Mouse (Mus musculus): ENCODE results near the gene Uck2. TPM values are rescaled to one million over a fixed set of nuclear protein-coding genes. Genes with fewer than 3 reads are reported as not detected.

Uck2 gene
- polyA plus RNA-seq, 1 experiment from 2014 or later = 116 TPM

GRCm38 (mm10) chr1:167240361-167240760 lies 44.8 kb downstream of the Uck2 start:
- no peak for ATAC-seq (ENCODE audit: insufficient read depth, low FRiP score, low TSS enrichment)
- no peak overlapping the region for H3K9ac ChIP-seq (ENCODE audit: low read length)
- no peak overlapping the region for H3K27ac ChIP-seq (ENCODE audit: low read depth, low read length)
- H3K4me2 ChIP-seq (ENCODE audit: low read depth) = no peak overlapping the region
- H3K4me3 ChIP-seq (ENCODE audit: low read depth, low read length) = no peak overlapping the region
- peaks cover under 1% of the 10 kb centered on the region; the same call in 1 of the 2 replicates for H3K36me3 ChIP-seq (ENCODE audit: control insufficient read depth, insufficient read depth, low read length)
- no peaks in the 10 kb centered on the region for H3K27me3 ChIP-seq (ENCODE audit: control insufficient read depth, insufficient read depth, low read length)
- peak; percentile 43 for DNase-seq (ENCODE audit: low spot score)
- H3K9me3 ChIP-seq (ENCODE audit: control insufficient read depth, low read length) = no peaks in the 10 kb centered on the region
- 13% methylated on average over 5 of the region's 5 CpGs for WGBS
- H3K4me1 ChIP-seq (ENCODE audit: control insufficient read depth, insufficient read depth, low read length) = peaks cover 33% of the 10 kb centered on the region

- Histone ChIP-seq H3K27ac (ENCODE audit: low read depth, low read length) (no peak overlapping the region), H3K36me3 (ENCODE audit: control insufficient read depth, insufficient read depth, low read length) (peaks cover 4% of the 10 kb centered on the region; the same call in 1 of the 2 replicates), H3K9ac (ENCODE audit: low read length) (no peak overlapping the region), H3K27me3 (ENCODE audit: control insufficient read depth, insufficient read depth, low read length) (no peaks in the 10 kb centered on the region), H3K4me2 (ENCODE audit: low read depth) (no peak overlapping the region), H3K4me1 (ENCODE audit: control insufficient read depth, insufficient read depth, low read length) (peaks cover 30% of the 10 kb centered on the region), H3K9me3 (ENCODE audit: control insufficient read depth, low read length) (no peaks in the 10 kb centered on the region), H3K4me3 (ENCODE audit: low read depth, low read length) (no peak overlapping the region)
- WGBS = 54% methylated on average over 12 of the region's 12 CpGs
- ATAC-seq (ENCODE audit: insufficient read depth, low FRiP score, low TSS enrichment) = no peak
- no peak for DNase-seq (ENCODE audit: low spot score)
Measured at GRCm38 (mm10) chr1:167239916-167240315, 45.2 kb downstream of the Uck2 start.

- DNase-seq (ENCODE audit: low spot score) (no peak), ATAC-seq (ENCODE audit: insufficient read depth, low FRiP score, low TSS enrichment) (no peak)
- no peak overlapping the region for H3K4me2 ChIP-seq (ENCODE audit: low read depth)
- H3K27me3 ChIP-seq (ENCODE audit: control insufficient read depth, insufficient read depth, low read length) = no peaks in the 10 kb centered on the region
- H3K36me3 ChIP-seq (ENCODE audit: control insufficient read depth, insufficient read depth, low read length) = peaks cover 6% of the 10 kb centered on the region
- WGBS = 86% methylated on average over 11 of the region's 11 CpGs
- H3K4me1 ChIP-seq (ENCODE audit: control insufficient read depth, insufficient read depth, low read length) = peaks cover 26% of the 10 kb centered on the region
- no peak overlapping the region for H3K4me3 ChIP-seq (ENCODE audit: low read depth, low read length)
- no peaks in the 10 kb centered on the region for H3K9me3 ChIP-seq (ENCODE audit: control insufficient read depth, low read length)
- H3K27ac ChIP-seq (ENCODE audit: low read depth, low read length) = no peak overlapping the region
- H3K9ac ChIP-seq (ENCODE audit: low read length) = no peak overlapping the region
Measured at GRCm38 (mm10) chr1:167237798-167238197, 47.3 kb downstream of the Uck2 start.

- WGBS = 78% methylated on average over 8 of the region's 8 CpGs
- H3K4me2 ChIP-seq (ENCODE audit: low read depth) = no peak overlapping the region
- H3K4me3 ChIP-seq (ENCODE audit: low read depth, low read length) = no peak overlapping the region
- no peaks in the 10 kb centered on the region for H3K9me3 ChIP-seq (ENCODE audit: control insufficient read depth, low read length)
- DNase-seq (ENCODE audit: low spot score) (no peak), ATAC-seq (ENCODE audit: insufficient read depth, low FRiP score, low TSS enrichment) (peak; percentile 13; the same call in 1 of the 2 replicates)
- H3K27me3 ChIP-seq (ENCODE audit: control insufficient read depth, insufficient read depth, low read length) = no peaks in the 10 kb centered on the region
- peaks cover 10% of the 10 kb centered on the region for H3K36me3 ChIP-seq (ENCODE audit: control insufficient read depth, insufficient read depth, low read length)
- H3K4me1 ChIP-seq (ENCODE audit: control insufficient read depth, insufficient read depth, low read length) = peaks cover 18% of the 10 kb centered on the region
- H3K9ac ChIP-seq (ENCODE audit: low read length) = no peak overlapping the region
- no peak overlapping the region for H3K27ac ChIP-seq (ENCODE audit: low read depth, low read length)
Measured at GRCm38 (mm10) chr1:167236790-167237189, 48.3 kb downstream of the Uck2 start.

DNA sequence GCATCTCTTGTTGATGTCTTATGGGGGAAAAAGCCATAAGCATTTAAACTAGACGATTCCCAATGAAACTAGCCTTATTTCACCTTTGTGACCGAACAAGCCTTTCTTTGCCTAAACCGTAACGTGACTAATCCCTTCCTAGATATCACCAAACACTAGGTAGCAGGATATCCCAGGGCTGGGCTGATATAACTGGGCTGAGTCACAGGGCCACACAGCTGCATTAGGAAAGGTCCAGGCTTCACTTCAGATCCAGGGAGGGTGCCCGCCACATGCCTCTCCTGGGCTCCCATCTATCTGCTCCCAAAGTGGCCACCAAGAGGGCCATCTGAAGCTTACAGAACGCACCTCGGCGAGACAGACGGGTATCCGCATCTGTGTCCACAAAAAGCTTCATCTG lies 50.8 kb downstream of the Uck2 start:
- H3K4me1 ChIP-seq (ENCODE audit: control insufficient read depth, insufficient read depth, low read length) = no peaks in the 10 kb centered on the region
- ATAC-seq (ENCODE audit: insufficient read depth, low FRiP score, low TSS enrichment) = no peak
- no peak for DNase-seq (ENCODE audit: low spot score)
- 96% methylated on average over 10 of the region's 10 CpGs for WGBS
- no peak overlapping the region for H3K27ac ChIP-seq (ENCODE audit: low read depth, low read length)
- no peak overlapping the region for H3K4me3 ChIP-seq (ENCODE audit: low read depth, low read length)
- H3K9ac ChIP-seq (ENCODE audit: low read length) = no peak overlapping the region
- no peak overlapping the region for H3K4me2 ChIP-seq (ENCODE audit: low read depth)
- no peaks in the 10 kb centered on the region for H3K27me3 ChIP-seq (ENCODE audit: control insufficient read depth, insufficient read depth, low read length)
- peaks cover 10% of the 10 kb centered on the region for H3K36me3 ChIP-seq (ENCODE audit: control insufficient read depth, insufficient read depth, low read length)
- no peaks in the 10 kb centered on the region for H3K9me3 ChIP-seq (ENCODE audit: control insufficient read depth, low read length)

GRCm38 (mm10) chr1:167232918-167233317 lies 52.2 kb downstream of the Uck2 start:
- Histone ChIP-seq H3K4me2 (ENCODE audit: low read depth) (no peak overlapping the region), H3K9me3 (ENCODE audit: control insufficient read depth, low read length) (no peaks in the 10 kb centered on the region), H3K27me3 (ENCODE audit: control insufficient read depth, insufficient read depth, low read length) (no peaks in the 10 kb centered on the region), H3K27ac (ENCODE audit: low read depth, low read length) (no peak overlapping the region), H3K9ac (ENCODE audit: low read length) (no peak overlapping the region), H3K4me3 (ENCODE audit: low read depth, low read length) (no peak overlapping the region), H3K4me1 (ENCODE audit: control insufficient read depth, insufficient read depth, low read length) (no peaks in the 10 kb centered on the region), H3K36me3 (ENCODE audit: control insufficient read depth, insufficient read depth, low read length) (peaks cover 10% of the 10 kb centered on the region)
- DNase-seq (ENCODE audit: low spot score) = no peak
- ATAC-seq (ENCODE audit: insufficient read depth, low FRiP score, low TSS enrichment) = no peak
- 89% methylated on average over 7 of the region's 7 CpGs for WGBS

DNA sequence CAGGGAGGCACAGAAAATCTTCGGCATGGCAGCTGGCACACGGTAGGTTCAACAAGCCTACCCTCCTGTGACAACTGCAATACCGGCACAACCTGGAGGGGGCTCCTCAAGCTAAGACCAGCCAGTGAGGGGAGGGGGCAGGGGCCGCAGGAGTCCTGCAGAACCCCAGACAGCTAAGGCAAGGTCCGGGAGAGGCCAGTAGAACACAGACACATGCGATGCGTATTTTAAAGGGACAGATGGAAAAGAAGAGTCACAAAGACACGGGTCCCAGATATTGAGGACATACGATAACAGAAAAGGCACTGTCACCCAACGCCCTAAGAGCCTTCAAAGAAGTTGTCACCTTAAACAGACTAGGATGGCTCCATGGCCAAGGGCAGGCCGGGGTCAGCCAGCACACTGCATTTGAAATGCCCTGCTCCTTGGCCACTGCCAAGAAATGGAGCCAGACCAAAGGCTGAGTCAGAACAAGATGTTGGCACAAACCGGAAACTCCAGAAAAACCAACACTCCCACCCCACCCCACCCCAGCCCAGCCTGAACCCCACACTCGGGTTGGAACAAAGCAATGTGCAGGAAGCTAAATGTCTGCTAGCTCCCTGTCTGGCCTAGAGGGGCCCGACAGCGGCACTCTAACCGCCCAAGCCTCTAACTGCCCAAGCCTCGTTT lies 53.4 kb downstream of the Uck2 start:
- no peaks in the 10 kb centered on the region for H3K9me3 ChIP-seq (ENCODE audit: control insufficient read depth, low read length)
- H3K9ac ChIP-seq (ENCODE audit: low read length) = no peak overlapping the region
- no peak for ATAC-seq (ENCODE audit: insufficient read depth, low FRiP score, low TSS enrichment)
- WGBS = 84% methylated on average over 17 of the region's 17 CpGs
- H3K27ac ChIP-seq (ENCODE audit: low read depth, low read length) = no peak overlapping the region
- no peaks in the 10 kb centered on the region for H3K4me1 ChIP-seq (ENCODE audit: control insufficient read depth, insufficient read depth, low read length)
- peaks cover 10% of the 10 kb centered on the region for H3K36me3 ChIP-seq (ENCODE audit: control insufficient read depth, insufficient read depth, low read length)
- no peak overlapping the region for H3K4me2 ChIP-seq (ENCODE audit: low read depth)
- no peaks in the 10 kb centered on the region for H3K27me3 ChIP-seq (ENCODE audit: control insufficient read depth, insufficient read depth, low read length)
- DNase-seq (ENCODE audit: low spot score) = no peak
- H3K4me3 ChIP-seq (ENCODE audit: low read depth, low read length) = no peak overlapping the region

DNA sequence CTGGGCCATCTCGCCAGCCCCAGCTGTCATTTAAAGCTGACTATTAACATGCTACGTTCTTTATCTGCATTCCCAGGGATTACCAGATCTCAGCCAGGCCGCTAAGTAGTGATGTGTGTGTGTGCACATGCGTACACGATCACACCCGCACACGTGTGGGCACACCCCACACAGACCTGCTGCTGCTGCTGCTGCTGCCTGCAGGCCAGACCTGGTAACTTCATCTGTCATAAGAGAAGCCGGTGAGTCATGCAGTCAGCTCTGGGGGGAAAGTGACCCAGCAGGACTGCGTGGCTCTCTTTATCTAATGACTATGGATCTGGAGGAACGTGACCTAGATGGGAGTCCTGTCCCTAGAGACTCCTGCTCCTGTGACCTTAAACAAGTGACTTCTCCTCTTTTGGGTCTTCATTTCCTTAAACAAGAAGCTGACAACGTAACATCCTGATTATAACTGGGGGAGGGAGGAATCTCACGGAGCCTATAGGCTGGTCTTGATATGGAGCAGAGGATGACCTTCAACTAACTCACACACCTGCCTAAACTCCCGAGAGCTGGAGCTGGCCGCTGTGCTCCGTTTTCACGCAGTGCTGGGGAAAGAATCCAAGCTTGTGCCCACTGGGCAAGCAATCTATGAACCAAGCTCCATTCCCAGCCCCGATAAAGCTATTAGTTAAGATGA lies 54.0 kb downstream of the Uck2 start:
- H3K36me3 ChIP-seq (ENCODE audit: control insufficient read depth, insufficient read depth, low read length) = peaks cover 10% of the 10 kb centered on the region
- no peaks in the 10 kb centered on the region for H3K27me3 ChIP-seq (ENCODE audit: control insufficient read depth, insufficient read depth, low read length)
- DNase-seq (ENCODE audit: low spot score) (no peak), ATAC-seq (ENCODE audit: insufficient read depth, low FRiP score, low TSS enrichment) (no peak)
- no peak overlapping the region for H3K9ac ChIP-seq (ENCODE audit: low read length)
- H3K9me3 ChIP-seq (ENCODE audit: control insufficient read depth, low read length) = no peaks in the 10 kb centered on the region
- no peak overlapping the region for H3K27ac ChIP-seq (ENCODE audit: low read depth, low read length)
- WGBS = 92% methylated on average over 17 of the region's 17 CpGs
- no peaks in the 10 kb centered on the region for H3K4me1 ChIP-seq (ENCODE audit: control insufficient read depth, insufficient read depth, low read length)
- H3K4me2 ChIP-seq (ENCODE audit: low read depth) = no peak overlapping the region
- H3K4me3 ChIP-seq (ENCODE audit: low read depth, low read length) = no peak overlapping the region
